Mouse (Mus musculus) embryonic facial prominence, embryonic 13.5 days (tissue): ENCODE data around the gene Olfr508. TPM values are rescaled to one million over a fixed set of nuclear protein-coding genes. Genes with fewer than 3 reads are reported as not detected.
"Not testable (repeated sequence)": the region's sequence is repeated elsewhere in the genome, so short reads cannot be mapped to it uniquely, and the experiment has no call there.

Experiments used
- ATAC-seq: fragments of 200-750 bp; cut with Nextera tagmentation; 2 replicates; pipeline ENCODE4 v1.8.0; 2017; ENCODE audit warnings: low read depth; ENCODE audit not compliant: insufficient number of reproducible peaks, insufficient read depth, low FRiP score, low TSS enrichment
- H3K27ac ChIP-seq: fragments of 300-500 bp; sonication (generic); 2 replicates; pipeline ENCODE4 v1.5.1; 2015; ENCODE audit warnings: moderate library complexity, mild to moderate bottlenecking, inconsistent platforms
- H3K27me3 ChIP-seq: fragments of 300-500 bp; sonication (generic); 2 replicates; pipeline ENCODE4 v1.6.1; 2015; ENCODE audit warnings: mild to moderate bottlenecking, inconsistent platforms
- H3K36me3 ChIP-seq: fragments of 300-500 bp; sonication (generic); 2 replicates; pipeline ENCODE4 v1.6.1; 2015; ENCODE audit warnings: mild to moderate bottlenecking, inconsistent platforms
- H3K4me1 ChIP-seq: fragments of 300-500 bp; sonication (generic); 2 replicates; pipeline ENCODE4 v1.6.1; 2015; ENCODE audit warnings: inconsistent platforms
- H3K4me2 ChIP-seq: fragments of 300-500 bp; sonication (generic); 2 replicates; pipeline ENCODE4 v1.6.1; 2015; ENCODE audit warnings: moderate library complexity, mild to moderate bottlenecking, inconsistent platforms
- H3K4me3 ChIP-seq: fragments of 300-500 bp; sonication (generic); 2 replicates; pipeline ENCODE4 v1.5.1; 2015; ENCODE audit warnings: mild to moderate bottlenecking, inconsistent platforms
- H3K9ac ChIP-seq: fragments of 300-500 bp; sonication (generic); 2 replicates; pipeline ENCODE4 v1.6.1; 2015; ENCODE audit warnings: mild to moderate bottlenecking, inconsistent platforms
- H3K9me3 ChIP-seq: fragments of 300-500 bp; sonication (generic); 2 replicates; pipeline ENCODE4 v1.6.1; 2016; ENCODE audit warnings: inconsistent platforms
- WGBS: fragments of 180-500 bp; shearing (Covaris S2); methylation state at CpG from one replicate; pipeline ENCODE4 v1.1.7; 2015; ENCODE audit warnings: mixed read lengths; 5-methylcytosine and 5-hydroxymethylcytosine counted together
- polyA plus RNA-seq: library from polyadenylated mRNA; unstranded; fragments of >200 nt; fragmentation: Nextera tagmentation; extraction: Ambion mirVana; gene quantifications from 2 replicates; pipeline ENCODE4 v1.2.1, GENCODE M21; 2015

Olfr508 gene
- polyA plus RNA-seq = not detected in 2 replicates

- Histone ChIP-seq H3K27me3 (no peaks in the 10 kb centered on the region), H3K4me2 (no peak within 1 kb of the TSS), H3K27ac (no peak within 1 kb of the TSS), H3K9me3 (no peaks in the 10 kb centered on the region), H3K4me1 (no peaks in the 10 kb centered on the region), H3K4me3 (no peak within 1 kb of the TSS), H3K9ac (no peak within 1 kb of the TSS), H3K36me3 (no peaks in the 10 kb centered on the region)
- WGBS = 80% methylated on average over 3 of the region's 3 CpGs
- no peak for ATAC-seq
These were observed at the start of gene Olfr508 for GRCm38 (mm10) chr7:108629694-108630093. Gene Olfr508, plus strand, starts transcription at chr7:108629994.

GRCm38 (mm10) chr7:108589797-108590196, 40.0 kb upstream of the Olfr508 start:
- no peaks in the 10 kb centered on the region for H3K27me3 ChIP-seq
- no peak overlapping the region for H3K27ac ChIP-seq
- H3K36me3 ChIP-seq = no peaks in the 10 kb centered on the region
- no peak overlapping the region for H3K4me2 ChIP-seq
- H3K9ac ChIP-seq = no peak overlapping the region
- 90% methylated on average over 1 of the region's 1 CpGs for WGBS
- H3K4me3 ChIP-seq = no peak overlapping the region
- no peaks in the 10 kb centered on the region for H3K4me1 ChIP-seq
- no peak for ATAC-seq
- no peaks in the 10 kb centered on the region for H3K9me3 ChIP-seq

- H3K36me3 ChIP-seq, H3K4me3 ChIP-seq, H3K9ac ChIP-seq, H3K27me3 ChIP-seq, H3K4me1 ChIP-seq, H3K9me3 ChIP-seq, H3K4me2 ChIP-seq, ATAC-seq, H3K27ac ChIP-seq: not testable (repeated sequence)
- 77% methylated on average over 3 of the region's 3 CpGs for WGBS
These were observed 27.9 kb upstream of the Olfr508 start for GRCm38 (mm10) chr7:108601916-108602315.

- H3K27me3 ChIP-seq = no peaks in the 10 kb centered on the region
- H3K4me1 ChIP-seq = no peaks in the 10 kb centered on the region
- no peaks in the 10 kb centered on the region for H3K36me3 ChIP-seq
- H3K4me3 ChIP-seq = no peak within 1 kb of the TSS
- H3K4me2 ChIP-seq = no peak within 1 kb of the TSS
- ATAC-seq = no peak
- H3K9me3 ChIP-seq = no peaks in the 10 kb centered on the region
- H3K9ac ChIP-seq = no peak within 1 kb of the TSS
- no peak within 1 kb of the TSS for H3K27ac ChIP-seq
These were observed 19.3 kb upstream of the Olfr508 start, which contains the start of gene Olfr506 for GRCm38 (mm10) chr7:108610487-108610886. Gene Olfr506, plus strand, starts transcription at chr7:108610787.

GRCm38 (mm10) chr7:108614110-108614509, 15.7 kb upstream of the Olfr508 start:
- Histone ChIP-seq H3K27ac (no peak overlapping the region), H3K9me3 (no peaks in the 10 kb centered on the region), H3K4me2 (no peak overlapping the region), H3K36me3 (no peaks in the 10 kb centered on the region), H3K27me3 (no peaks in the 10 kb centered on the region), H3K4me1 (no peaks in the 10 kb centered on the region), H3K4me3 (no peak overlapping the region), H3K9ac (no peak overlapping the region)
- 87% methylated on average over 2 of the region's 2 CpGs for WGBS
- ATAC-seq = no peak

- H3K4me2 ChIP-seq, H3K4me3 ChIP-seq, H3K9me3 ChIP-seq, H3K9ac ChIP-seq, H3K27ac ChIP-seq, ATAC-seq, H3K4me1 ChIP-seq, H3K27me3 ChIP-seq, H3K36me3 ChIP-seq: not testable (repeated sequence)
- 51% methylated on average over 3 of the region's 3 CpGs for WGBS
These were observed 13.0 kb upstream of the Olfr508 start for GRCm38 (mm10) chr7:108616781-108617180.

- Histone ChIP-seq H3K4me1 (no peaks in the 10 kb centered on the region), H3K4me2 (no peak within 1 kb of the TSS), H3K4me3 (no peak within 1 kb of the TSS), H3K27ac (no peak within 1 kb of the TSS), H3K27me3 (no peaks in the 10 kb centered on the region), H3K9ac (no peak within 1 kb of the TSS), H3K36me3 (no peaks in the 10 kb centered on the region), H3K9me3 (no peaks in the 10 kb centered on the region)
- WGBS = 79% methylated on average over 2 of the region's 2 CpGs
- no peak for ATAC-seq
These were observed 8.3 kb upstream of the Olfr508 start, which contains the start of gene Olfr507 for GRCm38 (mm10) chr7:108621514-108621913. Gene Olfr507, plus strand, starts transcription at chr7:108621814.

- Histone ChIP-seq H3K27ac (no peak within 1 kb of the TSS), H3K27me3 (no peaks in the 10 kb centered on the region), H3K9me3 (no peaks in the 10 kb centered on the region), H3K4me1 (no peaks in the 10 kb centered on the region), H3K4me3 (no peak within 1 kb of the TSS), H3K4me2 (no peak within 1 kb of the TSS), H3K9ac (no peak within 1 kb of the TSS), H3K36me3 (no peaks in the 10 kb centered on the region)
- ATAC-seq = no peak
These were observed 22.0 kb downstream of the Olfr508 start, which contains the start of gene Olfr509 for GRCm38 (mm10) chr7:108651806-108652205. Gene Olfr509, minus strand, starts transcription at chr7:108651906.

GRCm38 (mm10) chr7:108662419-108662818, 32.6 kb downstream of the Olfr508 start:
- Histone ChIP-seq H3K4me3 (no peak overlapping the region), H3K9me3 (no peaks in the 10 kb centered on the region), H3K4me1 (no peaks in the 10 kb centered on the region), H3K36me3 (no peaks in the 10 kb centered on the region), H3K9ac (no peak overlapping the region), H3K27ac (no peak overlapping the region), H3K27me3 (no peaks in the 10 kb centered on the region), H3K4me2 (no peak overlapping the region)
- WGBS = 85% methylated on average over 3 of the region's 3 CpGs
- ATAC-seq = no peak

GRCm38 (mm10) chr7:108666118-108666517, 36.3 kb downstream of the Olfr508 start, which contains the start of gene Olfr510:
Gene Olfr510, plus strand, starts transcription at chr7:108666418.
- H3K4me2 ChIP-seq = no peak within 1 kb of the TSS
- no peaks in the 10 kb centered on the region for H3K36me3 ChIP-seq
- no peak for ATAC-seq
- H3K9me3 ChIP-seq = no peaks in the 10 kb centered on the region
- H3K4me3 ChIP-seq = no peak within 1 kb of the TSS
- no peak within 1 kb of the TSS for H3K27ac ChIP-seq
- H3K9ac ChIP-seq = no peak within 1 kb of the TSS
- 81% methylated on average over 1 of the region's 1 CpGs for WGBS
- H3K4me1 ChIP-seq = no peaks in the 10 kb centered on the region
- no peaks in the 10 kb centered on the region for H3K27me3 ChIP-seq

GRCm38 (mm10) chr7:108671058-108671457, 41.3 kb downstream of the Olfr508 start:
- ATAC-seq = no peak
- no peak overlapping the region for H3K4me3 ChIP-seq
- no peaks in the 10 kb centered on the region for H3K9me3 ChIP-seq
- no peak overlapping the region for H3K27ac ChIP-seq
- WGBS = 62% methylated on average over 1 of the region's 1 CpGs
- H3K4me2 ChIP-seq = no peak overlapping the region
- H3K36me3 ChIP-seq = no peaks in the 10 kb centered on the region
- H3K4me1 ChIP-seq = no peaks in the 10 kb centered on the region
- no peaks in the 10 kb centered on the region for H3K27me3 ChIP-seq
- no peak overlapping the region for H3K9ac ChIP-seq

- Histone ChIP-seq H3K9ac (no peak overlapping the region), H3K4me2 (no peak overlapping the region), H3K9me3 (0 out of 2 replicates have a peak, but pooled peaks cover 3% of the 10 kb centered on the region), H3K4me3 (no peak overlapping the region), H3K27me3 (no peaks in the 10 kb centered on the region), H3K27ac (no peak overlapping the region), H3K4me1 (no peaks in the 10 kb centered on the region), H3K36me3 (no peaks in the 10 kb centered on the region)
- ATAC-seq = no peak
- 80% methylated on average over 4 of the region's 4 CpGs for WGBS
These were observed 49.1 kb downstream of the Olfr508 start for GRCm38 (mm10) chr7:108678886-108679285.
